Mouse (Mus musculus) lung, postnatal 10 days (tissue): ENCODE data around the gene Olfr1113.
"Not testable (repeated sequence)": the region's sequence is repeated elsewhere in the genome, so short reads cannot be mapped to it uniquely, and the experiment has no call there.

Experiments used
- DNase-seq: peaks from one replicate; pipeline ENCODE4 v3.0.0; 2021

Olfr1113 gene

GRCm38 (mm10) chr2:87208670-87209069, at the start of gene Olfr1113:
Olfr1113 (plus strand) TSS chr2:87208970.
- DNase-seq: no peak

- DNase-seq: not testable (repeated sequence)
These were observed 41.0 kb upstream of the Olfr1113 start for GRCm38 (mm10) chr2:87167731-87168130.

DNA sequence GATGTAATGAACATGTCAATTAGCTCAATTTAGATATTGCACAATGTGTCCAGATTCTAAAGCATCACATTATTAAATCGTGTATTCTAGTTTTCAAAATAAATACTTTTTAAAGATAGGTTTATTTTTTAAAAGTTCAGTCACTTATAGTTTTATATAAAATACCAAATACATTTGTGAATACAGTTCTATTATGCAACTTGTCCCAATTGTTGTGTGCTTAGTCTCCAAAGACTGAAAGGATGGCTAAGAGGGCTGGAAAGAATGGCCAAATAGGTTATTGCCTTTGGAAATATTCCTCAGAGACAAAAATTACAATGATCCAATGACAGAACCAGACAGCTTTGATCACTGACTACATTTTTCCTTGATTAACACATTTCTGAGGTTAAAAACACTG, 21.3 kb upstream of the Olfr1113 start, which contains the start of gene Olfr1112:
Olfr1112 (plus strand) TSS at position 301 of the 400 bp plus-strand sequence.
- DNase-seq: no peak

DNA sequence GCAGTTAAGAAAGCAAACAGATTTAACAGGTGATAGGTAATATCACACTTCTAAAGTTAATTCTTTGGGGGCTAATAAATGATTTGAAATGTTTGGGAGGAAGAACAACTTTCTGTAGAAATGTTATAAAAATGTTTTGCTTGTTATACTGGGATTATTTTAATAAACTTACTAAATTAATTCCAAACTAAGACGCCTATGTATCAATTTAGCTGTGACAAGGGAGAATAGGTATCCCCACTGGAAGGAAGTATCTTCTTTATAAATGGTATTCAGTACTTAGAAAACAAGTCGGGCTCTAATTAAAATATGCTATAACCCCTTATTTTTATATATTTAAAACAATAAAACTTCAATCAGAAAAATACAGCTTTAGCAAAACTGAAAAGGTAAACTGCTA, 38.9 kb downstream of the Olfr1113 start, which contains the start of gene Olfr1115:
Olfr1115 (plus strand) TSS at position 301 of the 400 bp plus-strand sequence.
- DNase-seq: no peak
